Mouse (Mus musculus) urinary bladder, postnatal 25 days (tissue): ENCODE results near the gene Ppp1r13b.
A peak's percentile ranks its signal among the peaks of the same experiment; 100 is the strongest.

Experiments used
- DNase-seq: peaks from one replicate; pipeline ENCODE4 v3.0.0; 2022; ENCODE audit warnings: low spot score

Ppp1r13b gene

GRCm38 (mm10) chr12:111827556-111827955, 80.4 kb downstream of the Ppp1r13b start:
- DNase-seq: no peak

GRCm38 (mm10) chr12:111821931-111822330, 86.0 kb downstream of the Ppp1r13b start:
- DNase-seq: no peak

- no peak for DNase-seq
These were observed 87.2 kb downstream of the Ppp1r13b start for GRCm38 (mm10) chr12:111820708-111821107.

GRCm38 (mm10) chr12:111819936-111820335, 88.0 kb downstream of the Ppp1r13b start:
- DNase-seq: no peak

DNA sequence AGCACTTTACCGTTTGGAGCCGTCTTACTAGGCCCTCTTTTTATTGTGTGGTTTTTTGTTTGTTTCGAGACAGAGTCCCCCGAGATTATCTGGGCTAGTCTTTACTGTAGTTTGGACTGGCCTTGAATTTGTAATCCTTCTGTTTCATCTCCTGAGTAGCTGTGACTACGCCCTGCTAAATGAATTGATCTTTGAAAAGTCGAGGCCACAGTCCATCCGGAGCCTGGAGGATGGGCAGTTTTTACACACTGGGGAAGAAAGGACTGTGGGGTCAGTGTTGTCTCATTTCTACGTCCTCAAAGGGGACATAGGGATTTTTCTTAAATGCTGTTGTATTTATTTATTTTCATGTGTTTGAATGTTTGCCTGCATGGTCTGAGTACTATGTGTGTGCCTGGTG, 89.9 kb downstream of the Ppp1r13b start:
- no peak for DNase-seq

DNA sequence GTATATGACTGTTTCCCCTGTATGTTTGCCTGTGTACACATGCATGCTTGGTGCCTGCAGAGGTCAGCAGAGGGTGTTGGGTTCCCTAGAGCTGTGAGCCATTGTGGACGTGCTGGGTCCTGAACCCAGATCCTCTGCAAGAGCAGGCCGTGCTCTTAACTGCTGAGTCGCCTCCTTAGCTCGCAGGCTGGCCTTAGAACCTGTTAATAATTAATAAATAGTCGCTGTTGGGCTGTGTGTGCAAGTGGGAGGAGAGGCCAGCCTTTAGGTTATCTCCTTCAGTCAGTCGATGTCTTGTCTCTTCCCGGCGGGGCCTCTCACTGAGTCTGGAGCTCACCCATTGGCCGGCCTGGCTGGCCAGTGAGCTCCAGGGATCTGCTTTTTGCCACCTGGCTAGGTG, 90.9 kb downstream of the Ppp1r13b start:
- DNase-seq: no peak

DNA sequence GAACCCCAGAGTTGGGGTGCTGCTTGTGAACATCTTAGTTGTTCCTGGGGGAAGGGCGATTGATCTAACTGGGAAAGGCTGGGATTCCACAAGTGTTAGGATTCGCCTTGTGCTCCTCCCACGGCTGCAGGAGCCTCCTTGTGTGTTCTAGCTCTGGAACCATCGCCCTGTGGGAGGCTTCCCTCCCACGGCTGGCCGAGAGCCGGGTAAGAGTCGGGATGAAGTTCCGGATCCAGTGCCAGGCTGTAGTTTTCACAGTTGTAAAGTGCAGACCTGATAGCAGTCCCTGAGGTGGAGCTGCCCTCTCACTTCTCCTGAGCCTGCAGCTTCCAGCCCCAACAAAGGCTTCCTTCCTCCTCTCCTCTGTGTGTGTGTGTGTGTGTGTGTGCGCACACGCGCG, 91.4 kb downstream of the Ppp1r13b start:
- peak; percentile 33 for DNase-seq

DNA sequence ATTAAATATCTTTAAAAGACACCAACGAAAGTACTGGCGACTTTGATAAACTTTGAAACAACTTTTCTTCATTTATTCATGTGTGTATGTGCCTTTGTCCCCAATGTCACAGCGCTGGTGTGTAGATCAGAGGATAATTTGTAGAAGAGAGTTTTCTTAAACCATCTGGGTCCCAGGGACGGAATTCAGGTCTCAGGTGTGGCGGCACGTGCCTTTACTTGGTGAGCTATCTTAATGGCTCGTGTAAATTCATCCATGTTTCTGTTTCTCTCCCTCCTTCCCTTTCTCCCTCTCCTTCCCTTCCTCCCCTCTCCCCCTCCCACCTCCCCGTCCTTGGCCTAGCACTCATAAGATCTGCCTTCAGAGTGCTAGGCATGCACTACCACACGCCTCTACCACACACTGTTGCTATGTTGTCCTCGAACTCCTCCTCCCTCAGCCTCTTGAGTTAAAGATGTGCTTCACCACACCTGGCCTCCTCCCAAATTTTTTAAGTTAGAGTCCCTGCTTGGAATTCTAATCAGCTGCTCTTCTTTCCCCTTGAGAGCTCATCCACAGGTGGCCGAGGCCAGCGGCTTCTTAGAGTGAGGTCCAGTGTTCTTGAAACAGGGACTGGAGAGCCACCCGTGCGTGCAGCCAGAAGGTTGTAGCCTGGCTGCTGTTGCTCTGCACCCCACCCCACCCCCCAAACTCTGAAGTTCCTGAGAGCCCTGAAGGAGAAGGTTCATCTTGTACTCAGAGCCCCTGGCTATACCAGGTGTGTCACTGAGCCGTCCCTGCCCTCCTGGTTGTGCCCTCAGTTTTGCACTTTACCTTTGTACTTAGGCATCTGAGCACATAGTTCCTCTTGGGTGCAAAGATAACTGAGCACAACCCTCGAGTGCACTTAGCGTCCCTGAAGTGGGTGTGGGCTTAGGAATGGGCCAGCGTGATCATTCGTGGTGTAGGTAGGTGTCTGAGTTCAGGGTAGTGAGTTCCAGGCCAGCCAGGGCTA, 92.8 kb downstream of the Ppp1r13b start:
- no peak for DNase-seq

DNA sequence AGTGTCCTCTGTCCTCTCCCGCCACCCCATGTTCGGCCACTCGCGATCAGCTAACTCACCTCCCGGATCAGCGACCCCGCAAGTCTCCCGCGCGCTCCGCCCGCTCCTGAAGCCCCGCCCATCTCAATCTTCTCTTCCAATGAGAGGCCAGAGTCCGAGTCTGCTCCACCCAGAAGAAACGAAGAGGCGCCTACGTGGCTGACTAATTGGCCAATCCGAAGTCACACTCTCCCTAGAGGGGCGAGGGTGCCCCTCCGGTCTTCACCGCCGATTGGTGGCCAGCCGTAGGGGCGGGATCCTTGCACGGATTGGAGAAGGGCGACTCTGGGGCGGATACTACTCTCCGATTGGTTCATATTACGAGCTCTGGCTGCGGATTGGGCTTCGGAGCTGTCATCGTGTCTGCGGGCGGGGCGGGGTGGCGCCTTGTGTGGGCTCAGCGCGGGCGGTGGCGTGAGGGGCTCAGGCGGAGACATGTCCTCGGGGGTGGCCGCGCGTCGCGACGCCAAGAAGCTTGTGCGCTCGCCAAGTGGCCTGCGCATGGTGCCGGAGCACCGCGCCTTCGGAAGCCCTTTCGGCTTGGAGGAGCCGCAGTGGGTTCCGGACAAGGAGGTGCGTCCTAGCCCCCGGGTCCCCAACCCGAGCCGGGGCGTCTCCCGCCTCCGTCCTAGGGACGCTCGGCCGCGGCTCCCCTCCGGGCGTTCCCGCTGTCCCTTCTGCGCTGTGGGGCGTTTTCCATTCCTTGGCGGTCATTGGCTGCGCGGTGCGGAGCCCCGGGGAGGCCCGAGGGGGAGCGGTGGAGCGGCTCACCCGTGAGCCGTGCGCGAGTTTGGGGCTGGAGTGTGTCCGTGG, 93.9 kb downstream of the Ppp1r13b start, which contains the start of the genes Xrcc3 and Zfyve21:
Gene Xrcc3 (minus strand): TSS at position 108 of the 852 bp plus-strand sequence.
Gene Zfyve21 (plus strand): TSS at position 405 of the 852 bp plus-strand sequence.
- peak; percentile 87 for DNase-seq

GRCm38 (mm10) chr12:111813111-111813765, 94.7 kb downstream of the Ppp1r13b start:
- DNase-seq: no peak

GRCm38 (mm10) chr12:111812611-111813010, 95.3 kb downstream of the Ppp1r13b start:
- DNase-seq: no peak

DNA sequence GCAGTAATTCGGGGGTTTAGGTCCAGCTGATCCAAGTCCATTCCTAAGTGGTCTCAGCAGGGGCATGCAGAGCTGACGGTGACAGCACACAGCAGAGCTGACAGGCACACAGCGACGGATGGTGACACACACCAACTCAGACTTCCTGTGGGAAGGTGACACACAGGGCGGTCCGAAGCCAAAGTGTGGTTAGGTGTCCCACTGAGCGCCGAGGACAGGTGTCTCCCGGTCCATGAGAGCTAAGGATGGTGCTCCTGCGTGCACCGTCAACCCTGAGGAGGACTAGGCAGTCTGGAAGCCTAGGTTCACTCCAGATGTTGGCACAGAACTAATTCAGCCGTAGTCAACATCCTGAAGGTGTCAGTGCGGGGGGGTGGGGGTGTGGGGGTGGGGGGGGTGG, 95.8 kb downstream of the Ppp1r13b start:
- DNase-seq: no peak

DNA sequence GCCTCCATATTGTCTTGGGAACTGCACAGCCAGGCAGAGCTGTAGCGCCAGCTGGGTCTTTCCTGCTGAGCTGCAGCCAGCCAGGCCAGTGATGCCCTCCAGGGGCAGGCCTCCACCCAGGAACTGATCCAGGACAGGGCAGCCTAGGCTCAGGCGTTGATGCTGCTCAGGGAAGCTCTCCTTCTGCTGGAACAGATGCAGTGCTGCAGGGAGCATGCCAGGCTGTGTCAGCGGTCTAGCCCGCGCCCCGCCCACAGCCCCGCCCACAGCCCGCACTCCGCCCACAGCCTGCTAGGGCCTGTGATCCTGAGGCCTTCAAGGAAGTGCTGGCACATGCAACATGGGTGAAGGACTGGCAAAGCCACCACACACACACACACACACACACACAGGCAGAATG, 98.1 kb downstream of the Ppp1r13b start:
- peak; percentile 57 for DNase-seq

- no peak for DNase-seq
These were observed 99.1 kb downstream of the Ppp1r13b start for GRCm38 (mm10) chr12:111808775-111809174.

GRCm38 (mm10) chr12:111803538-111803937, 104.4 kb downstream of the Ppp1r13b start:
- no peak for DNase-seq

GRCm38 (mm10) chr12:111800459-111801183, 107.3 kb downstream of the Ppp1r13b start:
- no peak for DNase-seq

- DNase-seq: no peak
These were observed 109.4 kb downstream of the Ppp1r13b start for GRCm38 (mm10) chr12:111798493-111798892.

- no peak for DNase-seq
These were observed 110.7 kb downstream of the Ppp1r13b start for GRCm38 (mm10) chr12:111797251-111797650.

- no peak for DNase-seq
These were observed 112.6 kb downstream of the Ppp1r13b start for GRCm38 (mm10) chr12:111795180-111795895.

DNA sequence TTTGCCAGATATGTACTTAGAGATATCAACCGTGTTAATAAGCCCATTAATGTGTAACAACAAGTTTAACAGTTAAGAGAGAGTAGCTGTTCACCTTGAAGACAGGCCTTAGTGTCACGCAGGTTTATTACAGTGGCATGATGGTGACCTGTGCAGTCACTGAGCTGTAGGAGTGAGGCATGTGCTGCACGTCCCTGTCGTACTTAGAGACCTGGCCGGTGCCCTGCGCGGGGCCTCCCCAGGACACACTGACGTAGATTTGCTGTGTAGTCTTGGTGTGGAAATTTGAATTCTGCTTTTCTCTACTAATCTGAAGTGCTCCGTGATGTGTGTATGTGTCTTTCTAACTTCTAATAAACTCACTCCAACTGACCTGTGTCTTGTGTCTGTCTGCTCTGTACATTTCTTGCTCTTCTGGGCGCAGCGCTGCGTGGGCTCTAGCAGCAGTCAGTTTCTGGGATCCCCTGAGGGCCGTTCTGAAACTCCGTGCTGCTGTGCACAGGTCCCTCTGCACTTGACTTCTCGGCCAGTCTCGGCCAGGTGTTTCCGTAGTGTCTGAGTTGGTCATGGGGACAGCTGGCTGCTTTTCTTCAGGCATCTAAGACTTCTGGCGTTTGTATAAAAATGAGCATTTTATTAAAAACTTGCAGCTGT, 113.3 kb downstream of the Ppp1r13b start:
- no peak for DNase-seq
